21 mouse cellular contexts compared by ENCODE assay signal in the genomic region with DNA sequence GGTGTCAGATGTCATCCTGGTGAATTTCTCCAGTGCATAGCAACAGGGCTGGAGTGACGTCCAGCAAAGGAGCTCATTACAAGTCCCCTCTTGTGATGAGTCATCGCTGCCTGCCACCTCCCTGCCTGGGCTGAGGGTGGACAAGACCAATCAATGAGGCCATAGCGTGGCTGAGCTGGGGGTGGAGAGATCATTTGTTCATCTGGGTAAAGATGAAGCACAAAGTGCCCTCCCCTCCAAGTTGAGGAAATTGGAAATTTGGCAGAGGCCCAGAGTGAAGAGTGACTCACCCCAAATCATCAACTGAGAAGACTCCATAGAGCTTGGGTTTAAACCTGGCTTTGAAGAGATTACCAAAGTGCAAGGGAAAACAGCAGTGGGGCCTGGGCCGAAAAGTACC.
DNase-seq lines count a peak whose midpoint lies in the region; ATAC-seq and TF ChIP-seq lines count a peak whose summit lies in the region.
"Had no signal": no experiment of that assay in that cellular context is flagged by ENCODE, and none has a peak within 500 bp of the region (broad histone marks: within the 10 kb centered on the region; RNA-seq: fewer than 3 reads in every experiment).

No protein-coding gene starts in this region.

- no peaks in the 10 kb centered on the region for H3K79me2 ChIP-seq in C2C12 (ENCODE audit: control insufficient read depth, insufficient read depth)

- no peaks in the 10 kb centered on the region for H3K27me3 ChIP-seq in C2C12 (ENCODE audit: control insufficient read depth, insufficient read depth, insufficient read length)
- no peaks in the 10 kb centered on the region for H3K27me3 ChIP-seq in forebrain, embryonic 10.5 days (ENCODE audit: poor library complexity, severe bottlenecking)
- no peaks in the 10 kb centered on the region for H3K27me3 ChIP-seq in forebrain, postnatal 0 days (ENCODE audit: insufficient read depth, low read length)
- H3K27me3 ChIP-seq: embryonic facial prominence, embryonic 15.5 days; hindbrain, embryonic 13.5 days; kidney, embryonic 15.5 days; liver, embryonic 13.5 days had no signal

- no peak overlapping the region for H3K27ac ChIP-seq in forebrain, embryonic 10.5 days
- H3K27ac ChIP-seq in forebrain, postnatal 0 days (ENCODE audit: low read depth, low read length): no peak overlapping the region
- H3K27ac ChIP-seq: embryonic facial prominence, embryonic 15.5 days; hindbrain, embryonic 13.5 days; kidney, embryonic 15.5 days; liver, embryonic 13.5 days had no signal

- H3K4me2 ChIP-seq in forebrain, postnatal 0 days (ENCODE audit: low read depth): no peak overlapping the region
- H3K4me2 ChIP-seq: embryonic facial prominence, embryonic 15.5 days; hindbrain, embryonic 13.5 days; kidney, embryonic 15.5 days; liver, embryonic 13.5 days had no signal

- ATAC-seq in megakaryocyte progenitor cell, adult 5-6 weeks (replicated peaks; ENCODE audit: poor library complexity): no peak
- ATAC-seq in forebrain, postnatal 0 days: no peak
- ATAC-seq: forebrain, embryonic 16.5 days; midbrain, embryonic 16.5 days had no signal

- H3K4me1 ChIP-seq in forebrain, embryonic 10.5 days: no peaks in the 10 kb centered on the region
- no peaks in the 10 kb centered on the region for H3K4me1 ChIP-seq in forebrain, postnatal 0 days (ENCODE audit: insufficient read depth)
- H3K4me1 ChIP-seq: embryonic facial prominence, embryonic 15.5 days; kidney, embryonic 15.5 days; liver, embryonic 13.5 days had no signal

- no peak overlapping the region for H3K9ac ChIP-seq in forebrain, postnatal 0 days
- H3K9ac ChIP-seq: embryonic facial prominence, embryonic 15.5 days; hindbrain, embryonic 13.5 days; kidney, embryonic 15.5 days; liver, embryonic 13.5 days had no signal

- DNase-seq in cerebellum, adult 9-11 months: peak; percentile 8
- DNase-seq in cerebellum, adult 8-10 months: no peak
- DNase-seq in adrenal gland, adult 2 months: peak; percentile 41
- peak; percentile 66 for DNase-seq in brain, adult 2 months (ENCODE audit: low read depth, low spot score)
- no peak for DNase-seq in forebrain, embryonic 10.5 days (ENCODE audit: extremely low spot score, low spot score)
- DNase-seq in forebrain, postnatal 0 days: no peak
- DNase-seq: B cell, adult 2 months; gastrocnemius, postnatal 25 days; kidney, adult 11 months; kidney, postnatal 36 days; liver, embryonic 13.5 days; lung, adult 2 months; lung, postnatal 14 days; right cerebral cortex, postnatal 14 days had no signal

- no peak overlapping the region for H3K4me3 ChIP-seq in C2C12 (ENCODE audit: insufficient read depth, poor library complexity, severe bottlenecking)
- H3K4me3 ChIP-seq in forebrain, embryonic 10.5 days: no peak overlapping the region
- no peak overlapping the region for H3K4me3 ChIP-seq in forebrain, postnatal 0 days (ENCODE audit: low read depth, low read length)
- H3K4me3 ChIP-seq: embryonic facial prominence, embryonic 15.5 days; hindbrain, embryonic 13.5 days; kidney, embryonic 15.5 days; liver, embryonic 13.5 days had no signal

- 80% methylated on average over 4 of the region's 4 CpGs for WGBS in forebrain, embryonic 10.5 days
- WGBS in forebrain, postnatal 0 days: 63% methylated on average over 4 of the region's 4 CpGs

- H3K36me3 ChIP-seq in C2C12 (ENCODE audit: control insufficient read depth, insufficient read depth): no peaks in the 10 kb centered on the region
- no peaks in the 10 kb centered on the region for H3K36me3 ChIP-seq in forebrain, embryonic 10.5 days (replicated peaks)
- no peaks in the 10 kb centered on the region for H3K36me3 ChIP-seq in forebrain, postnatal 0 days (ENCODE audit: insufficient read depth)
- H3K36me3 ChIP-seq: embryonic facial prominence, embryonic 15.5 days; hindbrain, embryonic 13.5 days; kidney, embryonic 15.5 days; liver, embryonic 13.5 days had no signal

- no peaks in the 10 kb centered on the region for H3K9me3 ChIP-seq in forebrain, embryonic 10.5 days
- H3K9me3 ChIP-seq in forebrain, postnatal 0 days (ENCODE audit: low read length): no peaks in the 10 kb centered on the region
- H3K9me3 ChIP-seq: embryonic facial prominence, embryonic 15.5 days; hindbrain, embryonic 13.5 days; kidney, embryonic 15.5 days; liver, embryonic 13.5 days had no signal

- no peak overlapping the region for H3ac ChIP-seq in C2C12 (ENCODE audit: control insufficient read depth, insufficient read length, low read depth)

- no peaks in the 10 kb centered on the region for H3K79me3 ChIP-seq in C2C12 (ENCODE audit: low read depth)

- no peak for TF ChIP-seq CTCF in C2C12 (IDR thresholded peaks at IDR 0.05; ENCODE audit: control insufficient read depth, insufficient read depth, insufficient read length)
- no peak for TF ChIP-seq CTCF in forebrain, postnatal 0 days (IDR thresholded peaks at IDR 0.05; ENCODE audit: low read depth)

TF ChIP-seq in C2C12, 6 proteins besides CTCF, POLR2A, EP300 and RAD21:
- TF ChIP-seq MYOD1 (IDR thresholded peaks at IDR 0.05; ENCODE audit: control insufficient read depth, insufficient read length, low read depth) (peak; percentile 11), CEBPB (IDR thresholded peaks at IDR 0.05; ENCODE audit: low read depth) (no peak), USF1 (IDR thresholded peaks at IDR 0.05; ENCODE audit: low read depth) (no peak), FOSL1 (IDR thresholded peaks at IDR 0.05; ENCODE audit: insufficient read depth, low read length, poor library complexity, severe bottlenecking) (peak; percentile 83), MYOG (IDR thresholded peaks at IDR 0.05; ENCODE audit: control insufficient read depth, extremely low read depth, insufficient read length) (no peak), MAX (IDR thresholded peaks at IDR 0.05) (peak; percentile 50)

Comparison
In these comparisons a context has a peak if more than half of its experiments do, and no peak if none do; other contexts are left out.
1. DNase-seq: peak in cerebellum, adult 9-11 months (single experiment), adrenal gland, adult 2 months (single experiment) and brain, adult 2 months (single experiment); none in cerebellum, adult 8-10 months (single experiment), forebrain, embryonic 10.5 days (single experiment) and forebrain, postnatal 0 days (single experiment).